Mouse (Mus musculus): Measurements from ENCODE around the gene Xab2.
A peak's percentile ranks its signal among the peaks of the same experiment; 100 is the strongest.

Xab2 gene

GRCm38 (mm10) chr8:3621199-3621970, at the start of gene Xab2, which contains the start of gene Pet100:
Gene Xab2 (minus strand): TSS chr8:3621316.
Gene Pet100 (plus strand): TSS chr8:3621548.
- peak; percentile 99 for DNase-seq

- DNase-seq, result peak; percentile 58
Measured at GRCm38 (mm10) chr8:3670388-3670787, 49.3 kb upstream of the Xab2 start.

- DNase-seq, result no peak
Measured at GRCm38 (mm10) chr8:3665507-3665906, 44.4 kb upstream of the Xab2 start, which contains the start of gene Mcemp1. Gene Mcemp1 (plus strand): TSS chr8:3665754.

GRCm38 (mm10) chr8:3664405-3664804, 43.3 kb upstream of the Xab2 start:
- no peak for DNase-seq

GRCm38 (mm10) chr8:3660889-3661288, 39.8 kb upstream of the Xab2 start:
- no peak for DNase-seq

- no peak for DNase-seq
Measured at GRCm38 (mm10) chr8:3656725-3657381, 35.7 kb upstream of the Xab2 start.

- DNase-seq, result no peak
Measured at GRCm38 (mm10) chr8:3655526-3655925, 34.4 kb upstream of the Xab2 start, which contains the start of gene Retn. Gene Retn (plus strand): TSS chr8:3655770.

- DNase-seq, result no peak
Measured at GRCm38 (mm10) chr8:3654726-3655508, 33.8 kb upstream of the Xab2 start.

- DNase-seq, result no peak
Measured at GRCm38 (mm10) chr8:3652845-3653244, 31.7 kb upstream of the Xab2 start.

GRCm38 (mm10) chr8:3648990-3649389, 27.9 kb upstream of the Xab2 start:
- DNase-seq, result no peak

GRCm38 (mm10) chr8:3648268-3648667, 27.2 kb upstream of the Xab2 start:
- DNase-seq, result no peak

- DNase-seq, result no peak
Measured at GRCm38 (mm10) chr8:3647561-3647960, 26.4 kb upstream of the Xab2 start.

- peak; percentile 21 for DNase-seq
Measured at GRCm38 (mm10) chr8:3646824-3647531, 25.9 kb upstream of the Xab2 start.

- DNase-seq, result peak; percentile 79
Measured at GRCm38 (mm10) chr8:3645804-3646203, 24.7 kb upstream of the Xab2 start.

- peak; percentile 46 for DNase-seq
Measured at GRCm38 (mm10) chr8:3631478-3631875, 10.4 kb upstream of the Xab2 start.

GRCm38 (mm10) chr8:3630647-3631477, 9.7 kb upstream of the Xab2 start, which contains the start of gene Stxbp2:
Gene Stxbp2 (plus strand): TSS chr8:3630955.
- peak; percentile 82 for DNase-seq

GRCm38 (mm10) chr8:3628014-3628413, 6.9 kb upstream of the Xab2 start:
- DNase-seq, result peak; percentile 56

- no peak for DNase-seq
Measured at GRCm38 (mm10) chr8:3626971-3627370, 5.9 kb upstream of the Xab2 start.

- no peak for DNase-seq
Measured at GRCm38 (mm10) chr8:3625445-3625844, 4.3 kb upstream of the Xab2 start, which contains the start of gene Pcp2. Gene Pcp2 (minus strand): TSS chr8:3625545.

- no peak for DNase-seq
Measured at GRCm38 (mm10) chr8:3622119-3622518, 1.0 kb upstream of the Xab2 start.

- DNase-seq, result no peak
Measured at GRCm38 (mm10) chr8:3609816-3610150, 11.3 kb downstream of the Xab2 start.

All from lung, postnatal 10 days (tissue).